8 mouse cellular contexts compared by ENCODE assay signal in the genomic region with DNA sequence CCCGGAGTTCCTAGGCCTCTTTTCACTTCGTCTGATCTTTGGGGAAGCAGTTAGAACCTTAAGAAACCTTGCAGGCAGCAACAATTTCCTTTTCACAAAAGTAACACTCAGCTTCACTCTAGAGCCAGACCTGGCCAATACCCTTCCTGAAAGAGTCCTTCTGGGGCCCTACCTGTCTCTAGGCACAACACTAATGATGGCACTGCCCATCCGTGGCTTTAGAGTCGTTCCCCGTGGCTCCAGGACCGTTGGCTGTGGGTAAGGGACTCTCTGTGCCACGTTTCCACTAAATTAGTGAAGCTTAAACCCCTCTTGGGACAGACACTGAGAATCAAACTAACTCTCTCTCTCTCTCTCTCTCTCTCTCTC. TPM values are rescaled to one million over a fixed set of nuclear protein-coding genes. Genes with fewer than 3 reads are reported as not detected.
A peak's percentile ranks its signal among the peaks of the same experiment; 100 is the strongest.
DNase-seq lines count a peak whose midpoint lies in the region; ATAC-seq lines count a peak whose summit lies in the region.

No protein-coding gene starts in this region.

- WGBS in heart, embryonic 16.5 days, result 15% methylated on average over 7 of the region's 7 CpGs
- WGBS in embryonic facial prominence, embryonic 10.5 days, result under 1% methylated on average over 7 of the region's 7 CpGs
- WGBS in hindbrain, embryonic 13.5 days, result 6% methylated on average over 7 of the region's 7 CpGs
- 2% methylated on average over 7 of the region's 7 CpGs for WGBS in midbrain, embryonic 16.5 days

- H3K36me3 ChIP-seq in heart, embryonic 16.5 days (ENCODE audit: control insufficient read depth, insufficient read depth), result no peaks in the 10 kb centered on the region
- no peaks in the 10 kb centered on the region for H3K36me3 ChIP-seq in embryonic facial prominence, embryonic 10.5 days (replicated peaks)
- H3K36me3 ChIP-seq in hindbrain, embryonic 13.5 days, result no peaks in the 10 kb centered on the region
- no peaks in the 10 kb centered on the region for H3K36me3 ChIP-seq in midbrain, embryonic 16.5 days (ENCODE audit: control insufficient read depth, insufficient read depth, low read length)

- H3K4me1 ChIP-seq in heart, embryonic 16.5 days (ENCODE audit: control insufficient read depth, insufficient read depth, low read length), result peaks cover 14% of the 10 kb centered on the region
- peaks cover 39% of the 10 kb centered on the region for H3K4me1 ChIP-seq in embryonic facial prominence, embryonic 10.5 days
- peaks cover 40% of the 10 kb centered on the region for H3K4me1 ChIP-seq in hindbrain, embryonic 13.5 days (replicated peaks)
- peaks cover 30% of the 10 kb centered on the region for H3K4me1 ChIP-seq in midbrain, embryonic 16.5 days (ENCODE audit: control insufficient read depth, insufficient read depth, low read length)

- DNase-seq in heart, postnatal 36 days, result no peak
- no peak for DNase-seq in embryonic facial prominence, embryonic 10.5 days (ENCODE audit: low spot score)
- no peak for DNase-seq in thymus, postnatal 4 days
- DNase-seq in ovary, postnatal 14 days (ENCODE audit: low spot score), result no peak
- DNase-seq in left cerebral cortex, postnatal 4 days, result no peak

- H3K4me3 ChIP-seq in heart, embryonic 16.5 days (ENCODE audit: low read length), result no peak overlapping the region
- H3K4me3 ChIP-seq in embryonic facial prominence, embryonic 10.5 days, result peak overlapping the region; percentile 79
- no peak overlapping the region for H3K4me3 ChIP-seq in hindbrain, embryonic 13.5 days
- H3K4me3 ChIP-seq in midbrain, embryonic 16.5 days (ENCODE audit: low read depth, low read length), result no peak overlapping the region

- peak overlapping the region; percentile 77; the same call in 1 of the 2 replicates for H3K4me2 ChIP-seq in heart, embryonic 16.5 days (ENCODE audit: low read depth, low read length)
- H3K4me2 ChIP-seq in hindbrain, embryonic 13.5 days, result peak overlapping the region; percentile 94
- H3K4me2 ChIP-seq in midbrain, embryonic 16.5 days (ENCODE audit: low read length), result peak overlapping the region; percentile 82

- no peak overlapping the region for H3K27ac ChIP-seq in heart, embryonic 16.5 days (ENCODE audit: low read length)
- 0 out of 2 replicates have a peak overlapping the region, but pooled peaks have one; percentile 80 for H3K27ac ChIP-seq in embryonic facial prominence, embryonic 10.5 days (replicated peaks)
- peak overlapping the region; percentile 85; the same call in 1 of the 2 replicates for H3K27ac ChIP-seq in hindbrain, embryonic 13.5 days
- peak overlapping the region; percentile 87 for H3K27ac ChIP-seq in midbrain, embryonic 16.5 days (ENCODE audit: low read length)

- ATAC-seq in heart, embryonic 16.5 days (replicated peaks; ENCODE audit: extremely low read depth, insufficient read depth, low FRiP score), result no peak
- ATAC-seq in hindbrain, embryonic 13.5 days (ENCODE audit: low FRiP score), result no peak
- ATAC-seq in midbrain, embryonic 16.5 days, result no peak

- intact Hi-C loops in heart, postnatal 36 days (cut with DNase I), result loop anchor here (2.0 to 10.0 kb wide), 4 partner anchors 312 to 882 kb away; no protein-coding TSS in a partner anchor
- intact Hi-C loops in left cerebral cortex, postnatal 4 days (cut with DNase I), result loop anchor here (10.0 kb wide), 2 partner anchors 122 to 882 kb away; no protein-coding TSS in a partner anchor

- no peaks in the 10 kb centered on the region for H3K9me3 ChIP-seq in heart, embryonic 16.5 days (replicated peaks; ENCODE audit: control insufficient read depth, low read length)
- H3K9me3 ChIP-seq in embryonic facial prominence, embryonic 10.5 days, result no peaks in the 10 kb centered on the region
- no peaks in the 10 kb centered on the region for H3K9me3 ChIP-seq in hindbrain, embryonic 13.5 days
- H3K9me3 ChIP-seq in midbrain, embryonic 16.5 days (replicated peaks; ENCODE audit: control insufficient read depth, low read length, poor library complexity, severe bottlenecking), result no peaks in the 10 kb centered on the region

- peaks cover 6% of the 10 kb centered on the region; the same call in 1 of the 2 replicates for H3K27me3 ChIP-seq in heart, embryonic 16.5 days (ENCODE audit: control insufficient read depth, insufficient read depth, low read length)
- H3K27me3 ChIP-seq in embryonic facial prominence, embryonic 10.5 days (replicated peaks; ENCODE audit: low read depth, poor library complexity, severe bottlenecking), result peaks cover 62% of the 10 kb centered on the region
- H3K27me3 ChIP-seq in hindbrain, embryonic 13.5 days, result peaks cover 22% of the 10 kb centered on the region
- no peaks in the 10 kb centered on the region for H3K27me3 ChIP-seq in midbrain, embryonic 16.5 days (ENCODE audit: control insufficient read depth, insufficient read depth, low read depth, low read length)

- H3K9ac ChIP-seq in heart, embryonic 16.5 days (ENCODE audit: low read length), result no peak overlapping the region
- H3K9ac ChIP-seq in hindbrain, embryonic 13.5 days, result peak overlapping the region; percentile 83; the same call in 1 of the 2 replicates
- H3K9ac ChIP-seq in midbrain, embryonic 16.5 days (ENCODE audit: low read depth, low read length), result peak overlapping the region; percentile 96

RNA-seq across cellular contexts. Expression of a gene that starts 1.4 kb away (rescaled TPM):
- polyA plus RNA-seq in heart, embryonic 16.5 days (2015; fragmentation: Nextera tagmentation; extraction: Ambion mirVana), result 2.3 and 4.3 TPM in 2 replicates
- total RNA-seq in heart, postnatal 36 days (2021), result 1 to 10 TPM; 3.5 to 4.6 TPM
- 4.2 and 4.3 TPM in 2 replicates for polyA plus RNA-seq in embryonic facial prominence, embryonic 10.5 days (2016; fragmentation: Nextera tagmentation; extraction: Ambion mirVana)
- 4.9 and 6.8 TPM in 2 replicates for polyA plus RNA-seq in hindbrain, embryonic 13.5 days (2015; fragmentation: Nextera tagmentation; extraction: Ambion mirVana)
- 7.7 and 8.7 TPM in 2 replicates for polyA plus RNA-seq in midbrain, embryonic 16.5 days (2015; fragmentation: Nextera tagmentation; extraction: Ambion mirVana)
- 10 to 100 TPM; 14.6 to 20.1 TPM for total RNA-seq in left cerebral cortex, postnatal 4 days (2021)
